Mouse (Mus musculus) midbrain, embryonic 11.5 days (tissue): ENCODE measurements at regions not wholly inside any gene's neighbourhood (a gene's known extent, or its start where the extent isn't known, plus 50 kb on each side); places are given as distances from the start of the nearest gene placed in this dataset.
A peak's percentile ranks its signal among the peaks of the same experiment; 100 is the strongest.

Experiments used
- ATAC-seq: fragments of 200-750 bp; cut with Nextera tagmentation; 2 replicates; pipeline ENCODE4 v1.8.0; 2017; ENCODE audit warnings: moderate TSS enrichment, moderate library complexity; ENCODE audit not compliant: low FRiP score
- DNase-seq: peaks from one replicate; pipeline ENCODE4 v3.0.0; 2015; ENCODE audit warnings: low spot score; ENCODE audit errors: missing footprints
- H3K27ac ChIP-seq: fragments of 300-500 bp; sonication (generic); 2 replicates; pipeline ENCODE4 v1.5.1; 2014; ENCODE audit warnings: low read depth, low read length
- H3K27me3 ChIP-seq: fragments of 300-500 bp; sonication (generic); 2 replicates; pipeline ENCODE4 v1.6.1; 2014; ENCODE audit warnings: mild to moderate bottlenecking, low read length, moderate library complexity, mixed read lengths; ENCODE audit not compliant: control insufficient read depth, insufficient read depth
- H3K36me3 ChIP-seq: fragments of 300-500 bp; sonication (generic); 2 replicates; pipeline ENCODE4 v1.6.1; 2014; ENCODE audit warnings: mild to moderate bottlenecking, low read length, moderate library complexity, mixed read lengths; ENCODE audit not compliant: control insufficient read depth, insufficient read depth
- H3K4me1 ChIP-seq: fragments of 300-500 bp; sonication (generic); 2 replicates; pipeline ENCODE4 v1.6.1; 2014; ENCODE audit warnings: low read length; ENCODE audit not compliant: control insufficient read depth, insufficient read depth
- H3K4me2 ChIP-seq: fragments of 300-500 bp; sonication (generic); 2 replicates; pipeline ENCODE4 v1.6.1; 2014; ENCODE audit warnings: mild to moderate bottlenecking, moderate library complexity
- H3K4me3 ChIP-seq: fragments of 300-500 bp; sonication (generic); 2 replicates; pipeline ENCODE4 v1.5.1; 2014; ENCODE audit warnings: low read depth, low read length
- H3K9ac ChIP-seq: fragments of 300-500 bp; sonication (generic); 2 replicates; pipeline ENCODE4 v1.6.1; 2014; ENCODE audit warnings: low read length
- H3K9me3 ChIP-seq: fragments of 300-500 bp; sonication (generic); 2 replicates; pipeline ENCODE4 v1.6.1; 2016; ENCODE audit warnings: low read length; ENCODE audit not compliant: control insufficient read depth
- WGBS: fragments of 180-500 bp; shearing (Covaris S2); extraction: QIAGEN DNeasy Blood & Tissue Kit; methylation state at CpG from one replicate; pipeline ENCODE4 v1.1.7; 2014; 5-methylcytosine and 5-hydroxymethylcytosine counted together

DNA sequence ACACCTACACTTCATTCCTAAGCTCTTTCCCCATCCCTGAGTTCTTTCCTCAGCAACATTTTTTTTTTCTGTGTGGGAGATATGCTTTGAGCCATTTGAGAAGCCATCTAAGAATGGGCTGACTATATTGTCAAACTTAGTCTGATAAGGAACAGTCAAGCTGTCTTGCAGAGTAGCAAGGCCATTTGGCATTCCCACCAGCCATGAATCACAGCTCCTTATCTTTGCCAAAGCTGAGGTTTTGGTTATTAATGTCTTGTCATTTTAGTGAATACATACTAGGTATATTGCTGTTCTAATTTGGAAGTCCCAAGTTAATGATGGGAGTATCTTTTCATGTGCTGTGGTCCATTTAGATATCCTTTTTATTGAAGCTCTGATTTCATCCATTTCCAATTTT lies 96.4 kb downstream of the Sox9 start:
- Histone ChIP-seq H3K4me2 (no peak overlapping the region), H3K27ac (no peak overlapping the region), H3K36me3 (no peaks in the 10 kb centered on the region), H3K4me3 (no peak overlapping the region), H3K4me1 (peaks cover 6% of the 10 kb centered on the region), H3K27me3 (no peaks in the 10 kb centered on the region), H3K9me3 (no peaks in the 10 kb centered on the region), H3K9ac (no peak overlapping the region)
- no peak for ATAC-seq
- no peak for DNase-seq

DNA sequence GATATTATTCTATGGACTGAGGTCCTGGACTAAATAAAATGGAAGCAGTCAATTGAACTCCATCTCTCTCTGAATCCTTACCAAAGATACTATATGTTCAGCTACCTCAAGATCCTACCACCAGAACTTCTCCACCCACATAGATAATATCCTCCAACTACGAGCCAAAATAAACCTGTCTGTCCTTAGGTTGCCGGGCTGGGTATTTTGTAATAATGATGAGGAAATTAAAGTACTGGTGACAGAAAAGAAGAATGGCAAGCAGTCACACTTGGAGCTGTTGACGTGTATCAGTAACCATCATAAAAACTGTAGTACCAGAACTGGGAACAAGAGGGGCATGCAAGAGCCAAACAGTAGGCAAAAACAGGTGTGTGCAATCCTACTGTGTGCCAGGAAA lies 98.7 kb downstream of the Sox9 start:
- Histone ChIP-seq H3K27ac (no peak overlapping the region), H3K36me3 (no peaks in the 10 kb centered on the region), H3K4me2 (no peak overlapping the region), H3K4me3 (no peak overlapping the region), H3K27me3 (no peaks in the 10 kb centered on the region), H3K9ac (no peak overlapping the region), H3K4me1 (peaks cover 9% of the 10 kb centered on the region), H3K9me3 (no peaks in the 10 kb centered on the region)
- 87% methylated on average over 3 of the region's 3 CpGs for WGBS
- no peak for ATAC-seq
- DNase-seq: peak; percentile 8

DNA sequence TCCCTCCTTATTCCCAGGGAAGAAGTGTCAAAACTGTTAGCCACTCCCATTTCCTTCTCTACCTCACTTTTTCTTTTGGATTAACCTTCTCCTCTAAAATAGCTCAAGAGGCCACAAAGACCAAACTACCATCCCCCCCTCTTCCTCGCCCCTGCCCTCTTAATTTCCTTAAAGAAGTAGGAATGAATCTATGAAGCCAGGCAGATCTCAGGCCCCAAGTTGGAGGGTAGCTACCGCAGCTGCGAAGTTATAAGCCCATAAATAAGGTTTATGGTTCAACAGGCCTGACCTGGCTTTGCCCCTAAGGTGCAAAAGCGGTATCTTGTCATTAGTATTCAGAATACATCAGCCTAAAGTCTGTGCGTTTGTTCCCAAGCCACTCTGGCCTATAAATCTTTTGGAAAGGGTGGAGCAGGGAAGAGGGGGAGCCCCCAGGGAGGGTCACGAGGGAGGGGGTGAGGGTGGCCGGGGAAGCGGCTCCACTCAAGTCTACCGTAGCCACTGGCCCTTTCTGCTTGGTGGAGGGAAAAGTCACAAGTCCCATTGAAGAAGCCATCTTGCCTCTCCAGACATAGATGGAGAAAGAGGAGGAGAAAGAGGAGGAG lies 103.4 kb downstream of the Sox9 start:
- WGBS: 65% methylated on average over 9 of the region's 9 CpGs
- Histone ChIP-seq H3K9ac (no peak overlapping the region), H3K27ac (no peak overlapping the region), H3K4me2 (no peak overlapping the region), H3K4me1 (peaks cover 3% of the 10 kb centered on the region; the same call in 1 of the 2 replicates), H3K4me3 (no peak overlapping the region), H3K36me3 (no peaks in the 10 kb centered on the region), H3K27me3 (no peaks in the 10 kb centered on the region), H3K9me3 (no peaks in the 10 kb centered on the region)
- DNase-seq (peak; percentile 73), ATAC-seq (no peak)

DNA sequence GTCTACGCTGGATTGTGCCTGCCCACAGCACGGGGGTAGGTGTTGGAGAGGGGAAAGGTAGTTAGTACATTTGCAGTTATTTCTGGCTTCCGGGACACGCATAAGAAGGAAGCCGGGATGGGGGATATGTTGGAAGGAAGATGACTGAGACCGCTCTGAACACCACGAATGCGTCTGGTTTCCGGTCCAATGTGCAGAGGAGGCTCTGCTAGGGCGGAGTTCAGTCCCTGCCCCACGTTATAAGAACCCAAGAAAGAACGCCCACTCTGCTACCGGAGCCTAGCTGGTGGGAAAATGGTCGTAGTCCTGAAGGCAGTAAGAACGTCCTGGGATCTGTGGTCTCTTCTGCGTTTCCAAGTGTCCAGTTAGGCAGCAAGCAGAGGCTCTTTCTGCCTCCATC lies 104.1 kb downstream of the Sox9 start:
- H3K4me2 ChIP-seq: no peak overlapping the region
- ATAC-seq (no peak), DNase-seq (peak; percentile 70)
- H3K36me3 ChIP-seq: no peaks in the 10 kb centered on the region
- no peak overlapping the region for H3K27ac ChIP-seq
- no peak overlapping the region for H3K4me3 ChIP-seq
- H3K4me1 ChIP-seq: peaks cover 3% of the 10 kb centered on the region; the same call in 1 of the 2 replicates
- no peak overlapping the region for H3K9ac ChIP-seq
- no peaks in the 10 kb centered on the region for H3K9me3 ChIP-seq
- 91% methylated on average over 16 of the region's 16 CpGs for WGBS
- no peaks in the 10 kb centered on the region for H3K27me3 ChIP-seq

DNA sequence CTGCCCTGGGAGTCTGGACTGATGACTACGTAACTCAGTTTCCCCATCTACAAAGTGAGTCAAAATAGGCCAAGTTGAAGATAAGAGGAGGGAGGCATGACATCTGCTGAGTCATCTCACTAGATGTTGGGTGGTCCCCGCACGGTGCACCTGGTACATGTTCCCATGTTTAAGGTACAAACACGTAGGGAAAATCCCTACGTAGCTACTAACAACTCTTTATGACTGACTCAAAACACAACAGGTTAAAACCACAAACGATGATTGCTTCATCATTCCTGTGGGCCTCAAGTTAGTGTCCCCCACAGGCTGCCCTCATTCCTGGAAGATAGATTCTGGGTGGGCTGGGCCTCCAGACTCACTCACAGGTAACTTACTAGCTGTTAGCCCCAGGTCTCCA lies 107.7 kb downstream of the Sox9 start:
- no peak for ATAC-seq
- Histone ChIP-seq H3K27me3 (no peaks in the 10 kb centered on the region), H3K4me3 (no peak overlapping the region), H3K4me1 (peaks cover 3% of the 10 kb centered on the region; the same call in 1 of the 2 replicates), H3K36me3 (no peaks in the 10 kb centered on the region), H3K27ac (no peak overlapping the region), H3K9ac (no peak overlapping the region), H3K4me2 (no peak overlapping the region), H3K9me3 (no peaks in the 10 kb centered on the region)
- 95% methylated on average over 6 of the region's 6 CpGs for WGBS
- DNase-seq: peak; percentile 68

DNA sequence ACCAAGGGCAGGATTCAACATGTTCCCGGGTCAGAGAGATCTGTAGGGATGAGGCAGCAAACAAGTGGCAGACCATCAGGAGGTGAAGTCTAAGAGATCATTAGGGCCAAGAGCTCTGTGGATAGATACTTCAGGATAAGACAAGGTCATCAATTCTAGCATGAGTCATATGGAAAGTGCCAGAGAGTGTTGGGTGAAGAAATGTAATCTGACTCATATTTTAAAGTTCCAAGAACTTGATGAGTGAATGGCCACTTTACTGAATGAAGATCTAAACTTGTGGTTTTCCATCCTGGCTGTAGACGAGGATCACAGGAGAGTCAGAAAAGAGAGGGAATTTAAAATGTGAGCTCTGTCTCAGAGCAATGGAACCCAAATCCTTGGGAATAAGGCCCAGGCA lies 115.6 kb downstream of the Sox9 start:
- Histone ChIP-seq H3K4me2 (no peak overlapping the region), H3K4me3 (no peak overlapping the region), H3K27ac (no peak overlapping the region), H3K9me3 (no peaks in the 10 kb centered on the region), H3K36me3 (no peaks in the 10 kb centered on the region), H3K9ac (no peak overlapping the region), H3K27me3 (no peaks in the 10 kb centered on the region), H3K4me1 (no peaks in the 10 kb centered on the region)
- 95% methylated on average over 2 of the region's 2 CpGs for WGBS
- no peak for DNase-seq
- ATAC-seq: no peak

DNA sequence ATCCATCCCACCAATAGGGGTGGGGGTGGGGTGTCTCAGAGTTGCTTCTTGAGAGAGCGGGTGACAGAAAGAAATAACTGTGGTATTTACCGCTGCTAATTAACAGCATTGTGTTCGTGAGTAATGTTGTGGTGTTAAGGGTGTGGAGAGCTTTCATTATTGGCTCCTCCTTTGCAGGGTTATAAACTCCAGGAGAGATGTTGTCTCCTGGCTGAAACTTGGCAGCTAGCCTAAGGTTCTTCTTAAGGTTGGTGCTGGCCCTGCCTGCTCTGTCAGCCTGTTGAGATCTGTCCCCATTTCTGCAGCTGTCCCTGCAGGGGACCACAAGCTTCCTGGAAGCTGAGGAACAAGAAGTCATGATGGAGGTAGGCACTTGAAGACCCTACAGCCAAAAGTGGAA lies 120.6 kb downstream of the Sox9 start:
- 89% methylated on average over 3 of the region's 3 CpGs for WGBS

DNA sequence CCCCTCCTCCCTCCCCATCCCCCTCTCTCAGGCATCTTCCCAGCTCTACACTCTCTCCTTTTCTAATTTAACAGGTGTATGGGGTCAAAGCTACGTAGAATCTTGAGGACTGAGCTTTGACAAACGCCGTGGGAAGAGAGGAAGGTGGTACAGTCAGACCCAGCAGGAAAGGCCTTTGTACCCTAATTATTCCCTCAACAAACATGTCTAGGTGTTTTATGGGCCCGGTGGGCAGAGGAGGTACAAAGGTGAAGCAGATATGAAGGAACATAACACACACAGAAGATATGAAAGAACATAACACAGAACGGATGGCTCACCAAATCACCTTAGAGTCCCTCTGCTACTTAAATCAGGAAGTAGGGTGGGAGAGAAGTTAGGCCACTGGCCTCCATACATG lies 128.3 kb downstream of the Sox9 start:
- H3K9me3 ChIP-seq: no peaks in the 10 kb centered on the region
- WGBS: 87% methylated on average over 5 of the region's 5 CpGs
- H3K4me1 ChIP-seq: no peaks in the 10 kb centered on the region
- H3K4me3 ChIP-seq: no peak overlapping the region
- H3K9ac ChIP-seq: no peak overlapping the region
- H3K27me3 ChIP-seq: no peaks in the 10 kb centered on the region
- DNase-seq (no peak), ATAC-seq (no peak)
- no peak overlapping the region for H3K27ac ChIP-seq
- no peak overlapping the region for H3K4me2 ChIP-seq
- no peaks in the 10 kb centered on the region for H3K36me3 ChIP-seq

More for the DNA sequence above, 120.6 kb downstream of the Sox9 start:
- Histone ChIP-seq H3K4me1 (no peaks in the 10 kb centered on the region), H3K27ac (no peak overlapping the region), H3K9me3 (no peaks in the 10 kb centered on the region), H3K4me3 (no peak overlapping the region), H3K9ac (no peak overlapping the region), H3K4me2 (no peak overlapping the region), H3K36me3 (no peaks in the 10 kb centered on the region), H3K27me3 (no peaks in the 10 kb centered on the region)
- peak; percentile 60 for DNase-seq
- no peak for ATAC-seq

DNA sequence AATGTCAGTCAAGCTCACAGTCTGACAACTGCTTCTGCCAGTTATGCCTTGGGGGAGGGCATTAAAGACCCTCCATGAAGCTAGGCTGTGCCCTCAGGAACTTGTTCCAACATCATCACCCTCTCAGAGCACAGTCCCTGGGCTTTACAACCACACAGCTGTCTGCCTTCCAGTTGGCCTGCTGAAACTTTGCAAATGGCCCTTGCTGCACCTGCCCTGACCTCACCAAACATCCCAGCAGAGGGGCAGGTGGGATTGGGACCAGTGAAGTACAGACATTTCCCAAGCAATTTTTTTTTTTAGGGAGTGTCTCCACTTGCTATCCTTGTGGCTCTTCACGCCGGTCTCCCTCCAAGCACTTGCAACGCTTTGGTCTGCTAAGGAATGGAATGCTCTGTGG lies 130.9 kb downstream of the Sox9 start:
- ATAC-seq (no peak), DNase-seq (no peak)
- no peak overlapping the region for H3K27ac ChIP-seq
- no peaks in the 10 kb centered on the region for H3K27me3 ChIP-seq
- H3K9ac ChIP-seq: no peak overlapping the region
- no peaks in the 10 kb centered on the region for H3K4me1 ChIP-seq
- no peak overlapping the region for H3K4me2 ChIP-seq
- H3K4me3 ChIP-seq: no peak overlapping the region
- 82% methylated on average over 3 of the region's 3 CpGs for WGBS
- H3K36me3 ChIP-seq: no peaks in the 10 kb centered on the region
- H3K9me3 ChIP-seq: no peaks in the 10 kb centered on the region

DNA sequence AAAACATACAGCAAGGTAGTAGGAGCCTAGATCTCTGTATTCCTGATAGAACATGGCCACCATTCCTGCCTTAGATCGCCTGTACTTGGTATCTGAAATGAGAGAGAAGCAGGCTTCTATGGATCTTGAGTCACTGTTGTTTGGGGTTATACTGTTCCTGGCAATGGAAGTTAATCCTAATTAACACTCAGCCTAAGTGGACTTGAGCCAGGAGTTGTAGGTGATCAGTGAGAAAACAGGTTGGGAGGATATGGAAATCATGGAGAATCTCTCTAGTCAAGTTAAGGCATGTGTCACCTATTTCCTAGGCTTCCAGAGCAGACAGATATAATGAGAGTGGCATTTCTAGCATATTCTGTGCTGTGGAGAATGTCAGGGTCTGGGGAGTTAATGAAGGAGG lies 134.9 kb downstream of the Sox9 start:
- no peak for DNase-seq
- no peaks in the 10 kb centered on the region for H3K4me1 ChIP-seq
- no peak overlapping the region for H3K4me2 ChIP-seq
- no peak overlapping the region for H3K4me3 ChIP-seq
- ATAC-seq: no peak
- no peak overlapping the region for H3K9ac ChIP-seq
- no peaks in the 10 kb centered on the region for H3K36me3 ChIP-seq
- WGBS: 87% methylated on average over 1 of the region's 1 CpGs
- H3K27me3 ChIP-seq: no peaks in the 10 kb centered on the region
- H3K27ac ChIP-seq: no peak overlapping the region
- H3K9me3 ChIP-seq: no peaks in the 10 kb centered on the region
